Mouse (Mus musculus) NIH3T3 (cell line): Measurements from ENCODE around the gene Bfsp1.

Experiments
- DNase-seq: peaks from one replicate; pipeline ENCODE4 v3.0.0-alpha.2; 2012; ENCODE audit warnings: low read depth

The Bfsp1 gene

DNA sequence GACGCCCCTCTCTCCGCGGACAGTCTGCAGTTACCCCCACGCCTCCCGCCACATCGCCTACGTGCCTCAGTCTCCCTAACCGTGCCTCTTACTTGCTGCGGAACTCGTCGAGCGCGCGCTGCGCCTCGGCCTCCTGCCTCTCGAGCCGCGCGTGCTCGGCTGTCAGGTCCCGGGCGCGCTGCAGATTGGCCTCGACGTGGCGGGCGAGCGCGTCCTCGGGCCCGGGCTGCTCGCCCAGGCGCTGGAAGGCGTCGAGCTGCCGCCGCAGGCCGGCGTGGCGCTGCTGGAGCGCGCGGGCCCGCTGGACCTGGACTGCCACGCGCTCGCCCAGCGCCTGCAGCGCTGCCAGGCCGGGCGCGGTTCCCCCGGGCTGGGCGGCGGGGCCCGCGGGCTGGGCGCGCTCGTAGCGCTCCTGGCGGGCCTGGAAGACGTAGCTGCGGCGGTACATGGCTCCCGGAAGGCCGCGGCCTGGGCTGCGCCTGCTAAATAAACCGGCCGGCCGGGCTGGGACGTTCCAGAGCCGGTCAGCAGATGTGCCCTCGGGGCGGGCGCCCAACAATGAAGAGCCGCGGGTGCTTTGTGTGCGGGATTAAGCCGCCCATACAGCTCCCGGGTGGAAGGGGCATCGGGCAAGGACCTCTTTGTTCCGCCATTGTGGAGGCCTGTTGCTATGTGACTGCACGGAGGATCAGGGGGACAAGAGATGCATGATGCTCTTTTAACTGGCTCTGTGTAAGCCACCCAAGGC lies at the start of gene Bfsp1:
Gene Bfsp1, minus strand, starts transcription at position 690 of the 748 bp plus-strand sequence.
- no peak for DNase-seq

DNA sequence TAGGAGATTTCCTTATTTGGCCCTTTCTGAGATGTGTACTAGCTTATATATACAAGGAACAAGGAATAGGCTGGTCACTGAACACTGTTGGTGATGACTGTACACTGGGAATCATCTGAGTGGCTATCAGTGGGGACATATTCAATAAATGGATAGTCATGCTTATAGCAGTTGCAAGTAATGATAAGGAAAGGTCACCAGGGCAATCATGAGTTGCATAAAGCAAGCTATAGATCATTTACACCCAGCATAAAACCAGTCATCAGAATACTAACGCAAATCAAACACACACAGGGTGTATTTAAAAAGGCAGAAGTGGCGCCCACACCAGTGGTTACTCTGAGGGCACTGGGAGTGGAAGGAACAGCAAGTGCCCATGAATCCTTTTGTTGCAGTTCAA lies 49.2 kb upstream of the Bfsp1 start:
- no peak for DNase-seq

DNA sequence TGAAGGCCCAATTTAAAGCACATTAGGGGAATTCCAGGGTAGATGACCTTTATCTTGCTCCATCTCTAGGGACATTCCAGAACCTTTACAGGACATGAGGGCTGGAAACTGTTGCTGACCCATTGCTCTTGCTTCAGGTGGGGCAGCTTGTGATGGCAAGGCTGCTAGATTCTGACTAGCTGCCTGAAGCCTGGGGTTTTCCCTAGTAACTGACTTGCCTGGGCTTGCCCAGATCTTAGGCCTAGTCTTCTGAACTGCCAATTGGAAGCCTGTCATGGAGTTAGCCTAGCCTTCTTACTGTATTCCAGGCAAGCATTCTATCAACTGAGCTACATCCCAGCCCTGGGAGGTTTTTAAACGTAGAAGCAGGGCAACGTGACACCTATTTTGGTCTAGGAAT lies 46.3 kb upstream of the Bfsp1 start:
- DNase-seq: peak; percentile 32

DNA sequence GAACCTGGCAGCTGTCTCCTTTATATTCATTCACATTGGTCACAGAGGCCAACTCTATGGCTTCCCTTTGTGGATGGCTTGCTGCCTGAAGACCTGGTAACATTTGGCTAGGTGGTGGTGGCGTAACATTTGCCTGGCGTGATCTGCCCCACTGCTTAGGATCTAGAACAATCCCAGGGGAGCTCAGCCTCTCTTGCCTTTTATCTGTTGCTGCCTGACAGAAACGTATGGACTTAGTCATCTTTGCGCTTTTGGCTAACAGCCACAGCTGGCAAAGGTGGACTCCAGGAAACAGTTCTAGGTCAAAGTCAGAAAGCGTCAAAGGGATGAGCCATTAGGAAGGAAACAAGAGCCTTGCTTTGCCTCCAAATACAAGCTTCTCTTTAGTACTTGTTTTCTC lies 41.9 kb upstream of the Bfsp1 start:
- peak; percentile 60 for DNase-seq

DNA sequence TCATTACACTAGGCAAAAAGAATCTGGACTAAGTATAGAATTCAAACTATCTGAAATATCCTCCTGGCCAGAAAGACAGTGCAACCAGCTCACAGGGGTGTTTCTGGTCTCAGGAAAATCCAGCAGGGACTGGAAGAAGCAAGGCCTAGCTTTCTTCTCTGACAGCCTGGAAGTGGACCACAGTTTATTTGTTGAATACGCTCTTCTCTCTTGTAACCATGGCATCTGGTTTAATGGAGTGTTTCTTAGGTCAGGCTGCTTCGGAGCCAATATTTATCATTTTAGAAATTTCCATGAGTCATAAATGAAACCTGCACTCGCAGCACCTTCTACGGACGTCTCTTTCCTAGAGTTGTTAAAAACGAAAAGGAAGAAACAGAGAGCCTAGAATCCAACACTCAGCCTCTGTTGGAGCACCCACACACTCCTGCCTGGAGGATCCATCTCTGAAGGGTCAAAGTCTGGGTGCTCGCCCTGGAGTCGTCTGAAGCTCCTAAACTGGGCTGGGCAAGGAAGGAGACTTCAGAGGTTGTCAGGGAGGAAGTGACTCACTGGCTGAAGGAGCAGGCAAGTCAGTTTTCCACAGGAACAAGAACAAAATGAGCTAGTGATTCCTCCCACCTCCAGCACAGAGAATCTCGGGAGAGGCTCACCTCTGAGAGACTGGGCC lies 40.5 kb upstream of the Bfsp1 start:
- peak; percentile 69 for DNase-seq

DNA sequence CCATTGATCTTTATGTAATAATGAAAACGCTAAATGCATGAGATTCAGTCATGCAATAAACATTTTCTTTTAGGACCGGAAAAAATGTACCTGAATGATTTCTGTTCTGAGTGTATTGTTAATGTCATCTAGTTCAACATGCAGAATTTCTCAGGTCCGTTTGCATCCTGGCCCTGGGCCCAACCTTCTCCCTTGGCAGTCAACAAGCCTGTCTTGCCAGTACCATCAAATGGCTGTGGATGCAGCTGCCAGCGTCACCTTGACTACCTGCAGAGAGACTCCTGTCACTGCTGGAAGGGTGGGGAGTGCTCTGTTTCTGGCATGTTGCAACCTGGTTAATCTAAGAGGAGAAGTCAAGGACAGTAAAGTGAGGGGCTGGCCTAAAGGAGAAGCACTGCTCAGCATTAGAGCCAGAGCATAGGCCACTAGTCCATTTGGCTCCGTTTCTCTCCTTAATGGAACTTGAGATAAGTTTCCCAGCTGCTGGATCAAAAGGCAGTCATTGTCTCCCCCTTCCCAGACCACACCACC lies 37.9 kb upstream of the Bfsp1 start:
- no peak for DNase-seq

DNA sequence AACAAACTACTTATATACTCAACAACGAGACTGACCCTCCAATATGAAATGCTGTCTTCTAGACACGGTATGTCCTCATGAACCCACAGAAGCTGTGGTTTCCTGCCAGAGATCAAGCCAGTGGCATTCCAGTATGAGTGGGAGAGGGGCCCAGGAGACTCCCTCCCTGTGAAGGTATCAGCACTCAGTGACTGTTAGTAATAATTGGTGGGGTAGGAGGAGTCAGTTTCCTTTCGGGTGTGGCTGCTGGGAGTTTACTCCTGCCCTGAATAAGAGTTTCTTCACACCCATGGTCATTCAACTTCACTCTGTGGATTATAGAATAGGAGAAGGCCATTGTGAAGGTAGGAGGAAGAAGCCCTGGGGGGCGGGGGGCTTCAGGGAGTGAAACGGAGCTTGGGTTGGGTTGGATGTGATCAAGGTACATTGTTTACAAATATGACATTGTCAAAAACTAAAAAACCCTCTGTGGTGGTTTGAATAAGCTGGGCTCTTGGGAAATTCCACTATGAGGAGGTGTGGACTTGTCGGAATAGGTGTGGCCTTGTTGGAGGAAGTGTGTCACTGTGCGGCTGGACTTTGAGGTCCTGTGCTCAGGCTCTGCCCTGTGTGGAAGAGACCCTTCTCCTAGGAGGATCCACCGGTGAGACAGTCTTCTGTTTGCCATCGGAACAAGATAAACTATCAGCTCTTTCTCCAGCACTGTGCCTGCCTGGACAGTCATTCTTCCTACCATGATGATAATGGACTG lies 36.7 kb upstream of the Bfsp1 start:
- no peak for DNase-seq

DNA sequence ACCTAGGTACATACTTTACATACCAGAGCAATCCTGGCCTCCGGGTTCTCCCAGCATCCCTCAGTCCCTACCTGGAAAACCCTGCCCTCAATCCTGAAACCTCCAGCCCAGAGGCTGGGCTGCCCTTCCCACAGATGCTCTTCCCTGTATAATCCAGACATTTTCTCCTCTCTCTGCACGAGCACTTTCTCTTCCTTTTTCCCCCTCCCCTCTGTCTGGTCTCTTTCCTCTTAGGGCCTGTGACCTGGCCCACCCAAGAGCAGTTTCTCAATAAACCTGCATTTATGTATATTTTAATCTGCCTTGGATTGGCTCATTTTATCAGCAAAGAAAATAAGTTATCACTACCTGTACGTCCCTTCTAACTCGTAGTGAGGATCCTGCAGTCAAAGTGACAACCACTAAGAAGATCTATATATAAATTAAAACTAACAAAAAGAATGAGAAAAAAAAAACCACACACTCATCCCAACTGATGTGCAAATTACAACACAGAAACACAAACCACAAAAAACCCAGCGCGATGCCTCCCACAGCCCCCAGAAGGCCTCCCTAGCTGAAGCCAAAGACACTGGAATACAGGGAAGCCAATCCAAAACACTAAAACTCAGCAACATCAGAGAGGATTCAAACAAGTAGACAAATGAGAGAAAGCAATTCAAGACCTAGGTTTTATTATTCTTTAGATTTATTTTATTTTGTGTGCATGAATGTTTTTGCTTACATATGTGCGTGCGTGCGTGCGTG lies 28.5 kb upstream of the Bfsp1 start:
- DNase-seq: no peak

DNA sequence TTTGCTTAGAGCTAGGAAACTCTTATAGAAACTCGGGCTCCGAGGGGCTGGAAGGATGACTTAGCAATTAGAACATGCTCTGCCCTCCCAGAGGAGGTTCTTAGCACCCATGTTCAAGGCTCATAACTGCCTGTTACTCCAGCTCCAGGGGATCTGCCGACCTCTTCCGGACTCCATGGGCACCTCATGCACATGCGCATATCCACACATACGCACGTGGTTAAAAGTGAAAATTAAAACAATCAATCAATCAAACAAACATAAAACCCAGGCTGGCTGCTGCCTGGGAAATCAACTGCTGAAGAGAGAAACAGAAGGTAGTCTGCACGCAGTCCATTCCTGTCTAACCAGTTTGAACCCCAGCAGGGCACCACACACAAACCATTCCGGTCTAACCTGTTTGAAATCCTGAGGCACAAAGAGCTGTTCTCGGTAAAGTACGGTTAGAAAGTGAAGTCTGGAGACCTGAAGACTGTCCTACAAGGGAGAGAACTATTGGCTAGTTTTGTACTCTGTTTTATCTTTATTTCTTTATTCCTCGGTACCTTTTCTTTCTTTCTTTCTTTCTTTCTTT lies 27.0 kb upstream of the Bfsp1 start:
- no peak for DNase-seq

DNA sequence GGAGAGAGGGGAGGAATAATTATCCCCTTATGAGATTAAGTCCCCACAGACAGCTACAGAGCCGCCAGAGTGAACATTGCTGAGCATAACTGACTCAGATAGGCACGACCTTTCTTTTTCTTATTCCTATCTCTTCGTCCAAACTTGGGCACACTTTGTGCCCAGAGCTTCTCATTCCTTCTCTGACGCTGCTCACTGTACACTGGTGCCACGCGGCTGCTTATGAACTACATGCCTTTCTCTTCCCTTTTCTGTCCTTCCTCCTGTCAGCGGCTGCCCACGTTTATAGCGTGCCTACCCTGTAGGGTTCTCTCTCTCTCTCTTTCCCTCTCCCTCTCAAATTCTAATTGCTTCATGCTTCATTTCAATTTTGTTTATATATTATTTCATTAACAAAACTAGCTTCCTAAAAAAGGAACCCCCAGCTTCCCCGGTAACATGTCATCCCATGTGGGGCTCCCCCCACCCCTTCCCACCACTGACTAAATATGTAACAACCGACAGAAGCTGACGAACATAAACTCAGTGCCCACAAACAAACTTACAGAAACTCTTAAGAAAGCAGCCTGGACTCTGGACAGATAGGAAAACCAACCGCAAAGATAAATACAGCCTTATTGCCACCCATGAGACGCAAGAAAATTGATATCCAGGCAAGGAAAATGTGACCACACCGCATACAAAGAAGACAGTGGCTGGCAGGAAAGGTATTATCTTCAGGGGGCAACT lies 26.3 kb upstream of the Bfsp1 start:
- DNase-seq: no peak

DNA sequence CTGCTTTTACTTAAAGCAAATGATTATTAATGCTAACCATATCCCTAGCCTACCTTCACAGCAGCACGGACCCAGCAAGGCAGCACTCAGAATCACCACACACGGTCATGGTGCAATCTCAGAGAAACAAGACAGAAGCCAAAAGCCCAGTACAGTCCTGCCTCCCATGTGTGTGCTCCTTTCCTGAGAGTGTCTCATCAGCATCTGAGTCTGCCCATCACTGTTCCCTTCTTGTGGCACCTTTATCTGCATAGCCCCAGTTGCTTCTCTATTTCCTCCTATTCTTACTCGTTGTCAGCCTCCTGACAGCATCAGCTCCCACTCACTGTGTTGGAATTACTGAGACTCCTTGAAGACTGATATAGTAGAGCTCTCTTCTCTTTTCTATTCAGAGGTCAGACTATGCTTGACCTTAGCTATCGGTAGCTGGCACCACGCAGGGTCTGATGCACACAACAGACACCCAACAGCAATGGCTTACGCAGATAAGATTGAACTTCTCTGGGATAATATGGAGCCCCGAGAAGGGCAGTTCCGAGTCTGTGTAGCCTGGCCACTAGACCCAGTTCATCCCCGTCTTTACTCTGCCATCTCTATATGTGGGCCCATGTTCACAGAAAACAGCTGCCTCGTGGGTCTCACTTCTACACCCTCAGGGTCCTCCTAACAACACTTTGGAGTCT lies 19.8 kb upstream of the Bfsp1 start:
- no peak for DNase-seq

DNA sequence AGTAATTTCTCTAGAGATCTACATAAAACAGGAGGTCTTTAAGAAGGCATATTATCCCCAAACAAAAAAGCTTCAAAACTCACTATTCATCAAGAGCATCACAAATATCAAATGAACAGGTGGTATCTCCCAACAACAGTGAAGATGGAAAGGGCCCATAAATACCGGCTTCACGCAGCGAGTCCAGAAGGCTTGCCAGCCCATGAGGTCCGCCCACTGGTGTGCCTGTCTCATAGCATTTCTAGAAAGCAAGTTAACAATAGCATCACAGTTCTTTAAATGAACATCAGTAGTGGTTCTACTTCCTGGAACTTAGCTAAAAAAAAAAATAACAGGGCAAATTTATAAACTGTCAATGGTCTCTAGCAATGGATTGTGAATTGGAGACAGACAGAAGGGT lies 19.0 kb upstream of the Bfsp1 start:
- no peak for DNase-seq

DNA sequence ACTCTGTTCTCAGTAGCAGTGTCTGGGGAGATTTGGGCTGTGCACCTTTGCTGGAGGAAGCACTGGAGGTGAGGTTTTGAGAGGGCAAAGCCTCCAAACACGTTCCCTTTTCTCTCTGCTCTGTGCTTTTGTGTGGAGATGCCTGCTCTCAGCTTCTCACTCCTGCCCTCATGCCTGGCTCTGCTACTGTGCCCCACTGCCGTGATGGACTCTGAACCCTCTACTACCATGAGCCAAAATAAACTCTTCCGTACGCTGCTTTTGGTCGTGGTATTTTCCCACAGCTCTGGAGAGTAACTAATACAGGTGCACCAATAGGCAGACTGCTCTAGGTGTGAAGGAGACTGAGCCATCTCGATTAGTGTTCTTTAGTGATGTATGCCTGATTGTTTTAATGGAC lies 16.3 kb upstream of the Bfsp1 start:
- no peak for DNase-seq

DNA sequence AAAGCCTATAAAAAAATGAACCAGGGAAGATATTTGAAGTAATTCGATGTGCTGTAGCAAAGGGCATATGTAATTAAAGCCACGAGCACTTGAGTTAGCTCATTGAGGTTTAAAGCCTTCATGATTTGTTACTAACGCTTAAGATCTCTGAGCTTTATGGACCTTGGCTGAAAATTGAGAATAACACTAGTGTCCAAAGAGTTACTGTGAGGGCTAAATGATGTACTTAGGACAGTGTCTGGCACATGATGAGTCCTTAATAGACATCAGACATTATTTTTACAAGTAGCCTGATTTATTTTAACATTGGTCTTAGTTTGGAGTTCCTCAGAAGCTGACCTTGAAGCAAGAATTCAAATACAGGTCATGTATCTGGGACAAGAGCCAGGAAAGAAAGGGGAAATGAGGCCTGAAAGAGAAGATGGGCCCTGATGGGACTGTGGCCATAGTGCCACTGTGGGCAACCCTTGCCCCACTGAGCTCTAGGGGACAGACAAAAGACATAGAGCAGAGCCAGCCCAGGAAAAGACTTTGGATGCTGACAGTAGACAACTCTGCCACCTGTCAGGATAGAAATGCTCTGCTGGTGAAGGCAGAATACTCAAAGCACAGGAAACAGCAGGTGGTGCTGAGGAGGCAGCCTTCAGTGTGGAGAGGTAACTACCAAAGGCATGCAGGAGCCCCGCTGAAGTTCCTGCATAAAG lies 14.1 kb upstream of the Bfsp1 start:
- DNase-seq: no peak

DNA sequence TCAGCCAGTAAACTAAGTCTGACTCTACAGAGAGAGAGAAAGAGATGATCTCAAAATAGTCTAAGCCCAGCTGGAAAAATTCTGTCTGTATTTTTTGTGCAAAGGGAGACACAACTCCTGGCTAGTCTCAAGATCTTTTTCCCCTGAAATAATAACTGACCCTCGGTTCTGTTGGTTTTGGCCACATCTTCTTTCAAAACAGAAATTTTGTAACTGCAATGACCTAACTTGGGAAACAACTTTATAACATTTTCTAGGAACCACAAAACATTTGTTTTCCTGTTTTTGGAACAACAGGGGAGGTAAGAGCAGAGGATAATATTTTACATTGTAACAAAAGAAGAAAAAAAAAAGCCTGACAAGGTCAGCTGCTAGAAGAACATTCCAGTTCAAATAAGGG lies 13.1 kb upstream of the Bfsp1 start:
- no peak for DNase-seq

DNA sequence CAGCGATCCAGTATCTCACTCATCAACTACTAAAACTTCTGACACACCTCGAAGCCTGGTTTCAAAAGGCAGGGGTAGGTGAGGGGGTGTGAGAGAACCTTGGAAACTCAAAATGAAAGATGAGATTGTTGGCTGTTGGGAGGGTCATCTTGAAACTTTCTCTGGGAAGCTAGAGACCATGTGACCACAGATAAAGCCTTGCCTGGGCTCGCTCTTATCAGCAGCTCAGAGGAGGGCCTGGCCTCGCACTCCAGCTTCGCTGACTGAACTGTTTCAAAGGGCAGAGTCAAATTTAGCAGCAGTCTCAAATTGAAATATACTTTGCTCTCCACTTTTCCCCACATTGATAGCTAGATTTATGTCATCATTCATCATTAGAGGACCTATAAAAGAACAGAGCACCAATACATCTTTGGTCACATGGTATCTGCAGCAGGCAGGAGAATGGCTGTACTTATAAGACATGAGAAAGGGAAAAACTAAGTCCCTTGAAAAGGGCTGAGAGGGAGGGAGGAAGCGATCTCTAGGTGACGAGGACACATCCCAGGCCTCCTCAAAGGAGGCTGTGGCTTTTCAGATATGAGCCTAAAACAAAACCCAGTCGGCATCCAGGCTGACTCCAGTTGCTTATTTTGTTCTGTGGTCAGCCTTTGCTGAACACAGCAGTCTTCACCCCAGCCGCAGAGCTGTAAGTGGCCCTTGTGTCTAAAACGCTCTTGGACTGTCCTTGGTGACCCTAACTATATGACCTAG lies 8.1 kb upstream of the Bfsp1 start:
- no peak for DNase-seq

DNA sequence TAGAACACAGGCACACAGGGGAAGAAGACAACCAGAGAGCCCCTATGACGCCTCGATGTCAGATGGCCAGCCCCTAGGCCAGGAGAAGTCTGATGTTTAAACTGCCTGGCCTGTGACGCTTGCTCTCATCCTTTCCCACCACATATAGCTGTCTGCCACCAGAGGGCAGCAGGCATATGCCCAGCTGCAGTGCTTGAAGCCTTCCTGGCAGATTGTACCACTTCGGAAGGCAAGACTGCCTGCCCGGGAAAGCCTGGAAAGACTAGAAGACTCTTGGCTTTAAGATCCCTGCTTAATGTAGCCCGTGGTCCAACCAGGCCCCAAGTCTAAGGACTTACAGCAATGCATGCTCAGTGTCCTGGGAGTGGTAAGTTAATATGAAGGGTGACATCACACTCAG lies 4.4 kb upstream of the Bfsp1 start:
- DNase-seq: peak; percentile 93

DNA sequence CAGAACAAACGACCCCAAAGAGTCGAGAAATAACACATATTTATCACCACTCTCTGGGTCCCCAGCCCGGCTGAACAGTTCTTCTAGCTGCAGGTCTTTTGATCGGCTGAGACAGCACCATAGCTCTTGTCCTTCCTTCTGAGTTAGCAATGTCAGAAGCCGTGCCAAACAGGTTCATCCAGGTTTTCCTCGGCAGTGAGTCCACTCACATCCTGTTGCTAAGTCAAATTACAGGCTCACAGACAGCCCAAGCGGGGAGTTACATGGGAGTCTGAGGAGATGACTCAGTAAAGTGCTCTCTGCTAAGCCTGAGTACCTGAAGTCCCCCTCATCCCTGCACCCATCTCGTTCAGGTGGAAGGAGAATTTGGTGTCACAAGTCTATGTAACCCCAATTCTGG lies 1.6 kb upstream of the Bfsp1 start:
- DNase-seq: no peak

DNA sequence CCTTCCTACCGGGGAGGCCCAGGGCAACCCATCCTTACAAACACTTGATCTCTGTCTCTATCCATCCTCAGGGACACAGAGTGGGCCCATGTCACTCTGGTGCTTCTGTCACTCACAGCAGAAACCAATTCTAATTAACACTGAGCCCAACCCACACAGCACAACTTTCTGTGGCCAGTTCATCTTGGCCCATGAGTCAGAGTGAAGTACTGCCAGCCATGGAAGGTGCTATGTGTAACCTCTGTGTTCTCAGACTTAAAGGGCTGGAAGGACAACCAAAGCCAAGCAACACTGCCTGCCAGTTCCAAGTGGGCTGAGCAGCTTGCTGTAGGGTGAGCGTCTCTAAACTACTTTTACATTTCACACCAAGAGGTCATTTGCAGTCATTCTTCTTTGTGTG lies 3.8 kb downstream of the Bfsp1 start:
- peak; percentile 18 for DNase-seq
